Comparison of ENCODE assay signal across 20 mouse cellular contexts in genomic region chr11:94646457-94646856, GRCm38 (mm10). TPM values are rescaled to one million over a fixed set of nuclear protein-coding genes. Genes with fewer than 3 reads are reported as not detected.
DNase-seq lines count a peak whose midpoint lies in the region; TF ChIP-seq lines count a peak whose summit lies in the region.
"Had no signal": no experiment of that assay in that cellular context is flagged by ENCODE, and none has a peak within 500 bp of the region (broad histone marks: within the 10 kb centered on the region; RNA-seq: fewer than 3 reads in every experiment).

No protein-coding gene starts in this region.

- DNase-seq in CH12.LX (ENCODE audit: extremely low read depth) = no peak
- no peak for DNase-seq in MEL (ENCODE audit: low read depth, low spot score)
- no peak for DNase-seq in heart, embryonic 10.5 days (ENCODE audit: low spot score)
- DNase-seq in cerebellum, postnatal 4 days (ENCODE audit: low spot score in 2 of 2) = no peak
- no peak for DNase-seq in thymus, postnatal 14 days
- DNase-seq: adrenal gland, adult 2 months; adrenal gland, adult 8-10 months; adrenal gland, postnatal 10 days; adrenal gland, postnatal 14 days; adrenal gland, postnatal 25 days; adrenal gland, postnatal 36 days; B cell, adult 2 months; cerebellum, adult 11 months; cerebellum, adult 11-12 months; cerebellum, adult 18-20 months; cerebellum, adult 2 months; cerebellum, adult 8-10 months had no signal

- H3K9me3 ChIP-seq in CH12.LX (replicated peaks; ENCODE audit: low read length) (peaks cover 5% of the 10 kb centered on the region), MEL (replicated peaks; ENCODE audit: insufficient read depth, low read length) (no peaks in the 10 kb centered on the region)
- H3K9me3 ChIP-seq in heart, embryonic 10.5 days = no peaks in the 10 kb centered on the region
- H3K9me3 ChIP-seq: G1E had no signal

- in situ Hi-C loops in CH12.LX (cut with MboI; ENCODE audit: low pct_ligation_motif_present, low pct_unique_long_range_greater_than_20kb, low sequenced_read_pairs) = no loop called here

- TF ChIP-seq POLR2A in CH12.LX (IDR thresholded peaks at IDR 0.05; ENCODE audit: low read depth, low read length) (no peak), MEL (IDR thresholded peaks at IDR 0.05; ENCODE audit: control insufficient read depth in 1 of 2, insufficient read depth in 1 of 2, low read depth in 1 of 2, low read length in 2 of 2, poor library complexity in 1 of 2) (peak in 1 of 2 experiments; percentile 34; a peak in 2 of 4 replicates), myocyte (IDR thresholded peaks at IDR 0.05; ENCODE audit: insufficient read length, low read depth) (no peak)

- no peak overlapping the region for H3K4me3 ChIP-seq in CH12.LX (replicated peaks in 1 of 3; ENCODE audit: low read depth in 2 of 3, low read length in 2 of 3, poor library complexity in 1 of 3)
- no peak overlapping the region for H3K4me3 ChIP-seq in MEL (ENCODE audit: control insufficient read depth in 1 of 2, insufficient read depth in 1 of 2, low read depth in 2 of 2, low read length in 2 of 2)
- H3K4me3 ChIP-seq in myocyte = no peak overlapping the region
- H3K4me3 ChIP-seq in heart, embryonic 10.5 days = no peak overlapping the region

- H3K4me2 ChIP-seq in CH12.LX (ENCODE audit: insufficient read depth, low read depth, poor library complexity, severe bottlenecking) (no peak overlapping the region), myocyte (ENCODE audit: low read depth) (no peak overlapping the region)

- WGBS in heart, embryonic 10.5 days = 95% methylated on average over 4 of the region's 4 CpGs

- H3K9ac ChIP-seq in CH12.LX (ENCODE audit: insufficient read depth, low read depth) (no peak overlapping the region), MEL (ENCODE audit: control insufficient read depth, low read depth, low read length, poor library complexity, severe bottlenecking) (no peak overlapping the region)

- H3K27me3 ChIP-seq in CH12.LX (replicated peaks) = no peaks in the 10 kb centered on the region
- H3K27me3 ChIP-seq in MEL (ENCODE audit: control insufficient read depth in 1 of 2, insufficient read depth in 2 of 2, low read length in 2 of 2) = no peaks in the 10 kb centered on the region
- H3K27me3 ChIP-seq in myocyte (ENCODE audit: control insufficient read depth, insufficient read depth, insufficient read length) = no peaks in the 10 kb centered on the region
- no peaks in the 10 kb centered on the region for H3K27me3 ChIP-seq in heart, embryonic 10.5 days (ENCODE audit: insufficient read depth, poor library complexity, severe bottlenecking)
- H3K27me3 ChIP-seq: Patski had no signal

- no peak overlapping the region for H3ac ChIP-seq in myocyte (ENCODE audit: control insufficient read depth, insufficient read length)

- H3K79me2 ChIP-seq in CH12.LX (replicated peaks; ENCODE audit: control insufficient read depth, extremely low read depth, insufficient read depth, poor library complexity, severe bottlenecking) (no peaks in the 10 kb centered on the region), MEL (ENCODE audit: control insufficient read depth, insufficient read depth, low read length, poor library complexity) (no peaks in the 10 kb centered on the region), myocyte (ENCODE audit: control insufficient read depth, insufficient read depth) (no peaks in the 10 kb centered on the region)

- dilution Hi-C loops in CH12.LX (cut with MboI; ENCODE audit: extremely low pct_ligation_motif_present, extremely low pct_unique_long_range_greater_than_20kb, low sequenced_read_pairs) = no loop called here

- TF ChIP-seq EP300 in CH12.LX (IDR thresholded peaks at IDR 0.05; ENCODE audit: low read length) (no peak), MEL (IDR thresholded peaks at IDR 0.05; ENCODE audit: low read depth in 1 of 2, low read length in 2 of 2) (no peak)

- H3K36me3 ChIP-seq in CH12.LX (replicated peaks in 1 of 2; ENCODE audit: control insufficient read depth in 1 of 2, insufficient read depth in 1 of 2, low read length in 1 of 2) (peaks cover 77 to 92% of the 10 kb centered on the region in 2 experiments), MEL (ENCODE audit: control insufficient read depth in 1 of 2, insufficient read depth in 2 of 2, low read length in 2 of 2) (peaks cover 0 to 8% of the 10 kb centered on the region in 2 experiments; a peak in 2 of 4 replicates), myocyte (ENCODE audit: control insufficient read depth, insufficient read depth) (peaks cover 17% of the 10 kb centered on the region)
- peaks cover 88% of the 10 kb centered on the region for H3K36me3 ChIP-seq in heart, embryonic 10.5 days

- TF ChIP-seq RAD21 in CH12.LX (IDR thresholded peaks at IDR 0.05; ENCODE audit: low read depth, low read length) (no peak), MEL (IDR thresholded peaks at IDR 0.05; ENCODE audit: low read depth, low read length) (no peak)

- no peaks in the 10 kb centered on the region for H3K4me1 ChIP-seq in CH12.LX (ENCODE audit: control insufficient read depth in 1 of 2, insufficient read depth in 2 of 2)
- no peaks in the 10 kb centered on the region for H3K4me1 ChIP-seq in MEL (ENCODE audit: control insufficient read depth in 1 of 2, insufficient read depth in 2 of 2, low read length in 2 of 2)
- no peaks in the 10 kb centered on the region for H3K4me1 ChIP-seq in heart, embryonic 10.5 days

- no peak for TF ChIP-seq CTCF in CH12.LX (conservative IDR thresholded peaks at IDR 0.05 in 1 of 2, IDR thresholded peaks at IDR 0.05 in 1 of 2; ENCODE audit: low read depth in 2 of 2, low read length in 2 of 2)
- TF ChIP-seq CTCF in MEL (IDR thresholded peaks at IDR 0.05 in 2 of 3, conservative IDR thresholded peaks at IDR 0.05 in 1 of 3; ENCODE audit: control insufficient read depth in 1 of 3, insufficient read depth in 1 of 3, low read depth in 2 of 3, low read length in 3 of 3, poor library complexity in 1 of 3, severe bottlenecking in 1 of 3) = no peak

- H3K27ac ChIP-seq in CH12.LX (ENCODE audit: insufficient read depth, low read depth) (no peak overlapping the region), MEL (ENCODE audit: control insufficient read depth, low read depth, low read length) (no peak overlapping the region)
- no peak overlapping the region for H3K27ac ChIP-seq in heart, embryonic 10.5 days

TF ChIP-seq in CH12.LX, 34 proteins besides CTCF, POLR2A, EP300 and RAD21 (continues in another document):
- no peak for TF ChIP-seq JUND (conservative IDR thresholded peaks at IDR 0.05; ENCODE audit: low read depth, low read length)
- peak; percentile 94 for TF ChIP-seq POLR2AphosphoS2 (IDR thresholded peaks at IDR 0.05; ENCODE audit: low read depth, low read length)

TF ChIP-seq in MEL, 35 proteins besides CTCF, POLR2A, EP300 and RAD21 (continues in another document):
- TF ChIP-seq MYC (IDR thresholded peaks at IDR 0.05; ENCODE audit: low read depth, low read length) = no peak

TF ChIP-seq in myocyte, 11 proteins besides CTCF, POLR2A, EP300 and RAD21:
- peak; percentile 80 for TF ChIP-seq POLR2AphosphoS2 (IDR thresholded peaks at IDR 0.05; ENCODE audit: insufficient read length, low read depth)
- TF ChIP-seq MYOG (IDR thresholded peaks at IDR 0.05; ENCODE audit: control insufficient read depth in 1 of 3, insufficient read depth in 1 of 3, insufficient read length in 2 of 3, low read depth in 2 of 3) = no peak
TF ChIP-seq in myocyte: peak in this region for 1.

RNA-seq across cellular contexts. Expression of gene Mrpl27, which starts 7.1 kb away (rescaled TPM):
- total RNA-seq in CH12.LX (2012; rRNA removed) = 104 and 114 TPM in 2 replicates
- total RNA-seq in CH12.LX (2014; rRNA removed) = 128 and 139 TPM in 2 replicates
- 86.6 and 95.2 TPM in 2 replicates for polyA plus RNA-seq in CH12.LX (2012; ENCODE audit: insufficient read length, low read depth)
- total RNA-seq in MEL (2012; rRNA removed) = 114 and 129 TPM in 2 replicates
- polyA plus RNA-seq in MEL (2012; ENCODE audit: insufficient read depth in 1 of 2, insufficient read length in 2 of 2, low read depth in 1 of 2, low replicate concordance in 2 of 2, missing spikeins in 1 of 2) = 100 to 1,000 TPM in 1 of 2 experiments, not detected in 1; 102 TPM
- 59.9 TPM for polyA plus RNA-seq in myocyte (2012; fragmentation: generic; extraction: Trizol)
- 139 and 141 TPM in 2 replicates for polyA plus RNA-seq in heart, embryonic 10.5 days (2016; fragmentation: Nextera tagmentation; extraction: Ambion mirVana)

RNA-seq across cellular contexts. Expression of gene Eme1, which starts 7.3 kb away (rescaled TPM):
- total RNA-seq in CH12.LX (2012; rRNA removed) (36.8 and 46.9 TPM in 2 replicates), CH12.LX (2014; rRNA removed) (38.4 and 40.8 TPM in 2 replicates), MEL (2012; rRNA removed) (43.8 and 54.9 TPM in 2 replicates)
- polyA plus RNA-seq in CH12.LX (2012; ENCODE audit: insufficient read length, low read depth) (45.9 and 55.2 TPM in 2 replicates), MEL (2012; ENCODE audit: insufficient read depth in 1 of 2, insufficient read length in 2 of 2, low read depth in 1 of 2, low replicate concordance in 2 of 2, missing spikeins in 1 of 2) (10 to 100 TPM in 1 of 2 experiments, not detected in 1; 41.8 TPM), myocyte (2012; fragmentation: generic; extraction: Trizol) (2.7 TPM)
- polyA plus RNA-seq in heart, embryonic 10.5 days (2016; fragmentation: Nextera tagmentation; extraction: Ambion mirVana) = 24.7 and 33.4 TPM in 2 replicates

RNA-seq across cellular contexts. Expression of gene Lrrc59, which starts 16.9 kb away (rescaled TPM):
- total RNA-seq in CH12.LX (2012; rRNA removed) (324 and 412 TPM in 2 replicates), CH12.LX (2014; rRNA removed) (325 and 338 TPM in 2 replicates), MEL (2012; rRNA removed) (423 and 464 TPM in 2 replicates)
- polyA plus RNA-seq in CH12.LX (2012; ENCODE audit: insufficient read length, low read depth) (452 and 493 TPM in 2 replicates), MEL (2012; ENCODE audit: insufficient read depth in 1 of 2, insufficient read length in 2 of 2, low read depth in 1 of 2, low replicate concordance in 2 of 2, missing spikeins in 1 of 2) (100 to 1,000 TPM; 486 to 633 TPM), myocyte (2012; fragmentation: generic; extraction: Trizol) (208 TPM)
- 229 and 251 TPM in 2 replicates for polyA plus RNA-seq in heart, embryonic 10.5 days (2016; fragmentation: Nextera tagmentation; extraction: Ambion mirVana)

RNA-seq across cellular contexts. Expression of gene Xylt2, which starts 30.9 kb away (rescaled TPM):
- 15.5 and 20.2 TPM in 2 replicates for total RNA-seq in CH12.LX (2012; rRNA removed)
- 10.1 and 11.2 TPM in 2 replicates for total RNA-seq in CH12.LX (2014; rRNA removed)
- polyA plus RNA-seq in CH12.LX (2012; ENCODE audit: insufficient read length, low read depth) = 15.2 and 16.3 TPM in 2 replicates
- total RNA-seq in MEL (2012; rRNA removed) = 8.4 and 10.1 TPM in 2 replicates
- 10 to 100 TPM in 1 of 2 experiments, not detected in 1; 12.4 TPM for polyA plus RNA-seq in MEL (2012; ENCODE audit: insufficient read depth in 1 of 2, insufficient read length in 2 of 2, low read depth in 1 of 2, low replicate concordance in 2 of 2, missing spikeins in 1 of 2)
- polyA plus RNA-seq in myocyte (2012; fragmentation: generic; extraction: Trizol) = 14.8 TPM
- 16.7 and 17.4 TPM in 2 replicates for polyA plus RNA-seq in heart, embryonic 10.5 days (2016; fragmentation: Nextera tagmentation; extraction: Ambion mirVana)

RNA-seq across cellular contexts. Expression of gene Acsf2, which starts 44.8 kb away (rescaled TPM):
- total RNA-seq in CH12.LX (2012; rRNA removed) = 4.9 and 7.5 TPM in 2 replicates
- 4.1 and 4.5 TPM in 2 replicates for total RNA-seq in CH12.LX (2014; rRNA removed)
- polyA plus RNA-seq in CH12.LX (2012; ENCODE audit: insufficient read length, low read depth) = 24.1 and 25.7 TPM in 2 replicates
- total RNA-seq in MEL (2012; rRNA removed) = 2.8 and 3.3 TPM in 2 replicates
- 10 to 100 TPM in 1 of 2 experiments, not detected in 1; 13.1 TPM for polyA plus RNA-seq in MEL (2012; ENCODE audit: insufficient read depth in 1 of 2, insufficient read length in 2 of 2, low read depth in 1 of 2, low replicate concordance in 2 of 2, missing spikeins in 1 of 2)
- polyA plus RNA-seq in myocyte (2012; fragmentation: generic; extraction: Trizol) = 5.8 TPM
- polyA plus RNA-seq in heart, embryonic 10.5 days (2016; fragmentation: Nextera tagmentation; extraction: Ambion mirVana) = 2.8 and 4.1 TPM in 2 replicates

Comparison
In these comparisons a context has a peak if more than half of its experiments do, and no peak if none do; other contexts are left out.
1. Of the 35 proteins assayed by ChIP-seq in both MEL and CH12.LX: peak only in MEL: none; only in CH12.LX: none; in both: POLR2AphosphoS2; in neither: 33; mixed calls (peak in some experiments, not most) for 1.